Mouse (Mus musculus) bone marrow macrophage, adult 2 months (primary cell): ENCODE data around the gene Cbl.

ENCODE experiments used
- CTCF ChIP-seq: IDR thresholded peaks from 2 replicates; pipeline ENCODE4 v1.5.1; 2012; ENCODE audit warnings: low read depth, mild to moderate bottlenecking, low read length, moderate library complexity
- POLR2A ChIP-seq: IDR thresholded peaks from 2 replicates; pipeline ENCODE4 v1.6.1; 2012; ENCODE audit warnings: mild to moderate bottlenecking, low read depth, low read length, borderline replicate concordance

GRCm38 (mm10) chr9:44225993-44226392, 7.9 kb downstream of the Cbl start:
- no peak for TF ChIP-seq CTCF
- no peak for TF ChIP-seq POLR2A
